Mouse (Mus musculus): ENCODE measurements around the gene Jag2.

- TF ChIP-seq CTCF (conservative IDR thresholded peaks at IDR 0.05; ENCODE audit: low read length) (no peak), POU5F1 (IDR thresholded peaks at IDR 0.05; ENCODE audit: borderline replicate concordance, low read length) (no peak)
These were observed 58.8 kb downstream of the Jag2 start for GRCm38 (mm10) chr12:112870775-112871174.

Measured in E14TG2a.4 (cell line).